In the genomic region with DNA sequence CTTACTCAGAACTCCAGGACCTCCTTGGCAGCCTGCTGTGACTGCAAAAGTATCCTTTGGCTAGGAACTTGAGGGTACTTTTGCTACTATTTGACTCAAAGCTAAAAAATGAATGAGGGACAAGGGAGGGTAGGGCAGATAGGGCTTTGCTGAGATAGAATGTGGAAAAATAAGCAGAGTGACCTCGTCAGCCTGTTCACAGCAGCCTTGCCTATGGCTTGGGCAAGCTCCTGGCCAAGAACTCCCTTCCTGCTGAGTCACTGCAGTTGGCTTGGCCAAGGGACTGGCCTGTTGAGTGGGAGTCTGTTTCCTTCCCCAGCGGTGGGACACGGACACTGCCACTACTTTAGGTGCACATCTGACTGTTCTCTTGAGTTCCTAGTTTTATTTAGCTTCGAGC, we compare ENCODE assay signal across 16 mouse cellular contexts. TPM values are rescaled to one million over a fixed set of nuclear protein-coding genes. Genes with fewer than 3 reads are reported as not detected.
DNase-seq lines count a peak whose midpoint lies in the region; ATAC-seq lines count a peak whose summit lies in the region.
"Had no signal": no experiment of that assay in that cellular context is flagged by ENCODE, and none has a peak within 500 bp of the region (broad histone marks: within the 10 kb centered on the region; RNA-seq: fewer than 3 reads in every experiment).

No protein-coding gene starts in this region.

- no peak overlapping the region for H3K4me2 ChIP-seq in heart, embryonic 12.5 days
- H3K4me2 ChIP-seq in midbrain, embryonic 16.5 days (ENCODE audit: low read length): no peak overlapping the region
- H3K4me2 ChIP-seq: liver, embryonic 11.5 days had no signal

- peaks cover 14% of the 10 kb centered on the region; the same call in 1 of the 2 replicates for H3K4me1 ChIP-seq in heart, embryonic 12.5 days (replicated peaks)
- peaks cover 11% of the 10 kb centered on the region for H3K4me1 ChIP-seq in midbrain, embryonic 16.5 days (ENCODE audit: control insufficient read depth, insufficient read depth, low read length)
- peaks cover 71% of the 10 kb centered on the region for H3K4me1 ChIP-seq in forebrain, embryonic 10.5 days

- ATAC-seq in heart, embryonic 12.5 days (ENCODE audit: insufficient number of reproducible peaks, low FRiP score): no peak
- no peak for ATAC-seq in midbrain, embryonic 16.5 days
- ATAC-seq: hindbrain, embryonic 16.5 days had no signal

- H3K27me3 ChIP-seq in heart, embryonic 12.5 days (replicated peaks): no peaks in the 10 kb centered on the region
- no peaks in the 10 kb centered on the region for H3K27me3 ChIP-seq in midbrain, embryonic 16.5 days (ENCODE audit: control insufficient read depth, insufficient read depth, low read depth, low read length)
- peaks cover 37% of the 10 kb centered on the region; the same call in 1 of the 2 replicates for H3K27me3 ChIP-seq in forebrain, embryonic 10.5 days (ENCODE audit: poor library complexity, severe bottlenecking)

- no peak overlapping the region for H3K27ac ChIP-seq in heart, embryonic 12.5 days (ENCODE audit: poor library complexity, severe bottlenecking)
- no peak overlapping the region for H3K27ac ChIP-seq in midbrain, embryonic 16.5 days (ENCODE audit: low read length)
- H3K27ac ChIP-seq in forebrain, embryonic 10.5 days: no peak overlapping the region
- H3K27ac ChIP-seq: left cerebral cortex, adult 2 months had no signal

- no peak overlapping the region for H3K9ac ChIP-seq in heart, embryonic 12.5 days
- H3K9ac ChIP-seq in midbrain, embryonic 16.5 days (ENCODE audit: low read depth, low read length): no peak overlapping the region

- H3K36me3 ChIP-seq in heart, embryonic 12.5 days: no peaks in the 10 kb centered on the region
- no peaks in the 10 kb centered on the region for H3K36me3 ChIP-seq in midbrain, embryonic 16.5 days (ENCODE audit: control insufficient read depth, insufficient read depth, low read length)
- no peaks in the 10 kb centered on the region for H3K36me3 ChIP-seq in forebrain, embryonic 10.5 days (replicated peaks)
- H3K36me3 ChIP-seq: G1E had no signal

- H3K4me3 ChIP-seq in heart, embryonic 12.5 days: no peak overlapping the region
- H3K4me3 ChIP-seq in midbrain, embryonic 16.5 days (ENCODE audit: low read depth, low read length): no peak overlapping the region
- no peak overlapping the region for H3K4me3 ChIP-seq in forebrain, embryonic 10.5 days
- H3K4me3 ChIP-seq: left cerebral cortex, adult 2 months had no signal

- peak; percentile 96 for DNase-seq in heart, adult 11 months
- peak; percentile 39 for DNase-seq in adrenal gland, adult 8-10 months
- peak; percentile 47 to 49 for DNase-seq in heart, adult 9 months (ENCODE audit: low spot score in 2 of 2)
- peak; percentile 43 for DNase-seq in heart, postnatal 4 days
- DNase-seq in left cerebral cortex, adult 9 months (ENCODE audit: low spot score in 2 of 2): no peak
- no peak for DNase-seq in forebrain, embryonic 10.5 days (ENCODE audit: extremely low spot score, low spot score)
- DNase-seq: B cell, adult 2 months; kidney, postnatal 14 days; retina, postnatal 1 day; thymus, adult 2 months had no signal

- 61% methylated on average over 4 of the region's 4 CpGs for WGBS in heart, embryonic 12.5 days
- 86% methylated on average over 4 of the region's 4 CpGs for WGBS in midbrain, embryonic 16.5 days
- 82% methylated on average over 4 of the region's 4 CpGs for WGBS in forebrain, embryonic 10.5 days

- H3K9me3 ChIP-seq in heart, embryonic 12.5 days (replicated peaks): no peaks in the 10 kb centered on the region
- H3K9me3 ChIP-seq in midbrain, embryonic 16.5 days (replicated peaks; ENCODE audit: control insufficient read depth, low read length, poor library complexity, severe bottlenecking): no peaks in the 10 kb centered on the region
- H3K9me3 ChIP-seq in forebrain, embryonic 10.5 days: no peaks in the 10 kb centered on the region
- H3K9me3 ChIP-seq: G1E had no signal

RNA-seq across cellular contexts. Expression of a gene that starts 57.5 kb away (rescaled TPM):
- polyA plus RNA-seq in heart, embryonic 12.5 days (2016; fragmentation: Nextera tagmentation; extraction: Ambion mirVana): 3.8 and 4.0 TPM in 2 replicates
- 1 to 10 TPM; 3.3 to 4.7 (median 4.3) TPM for total RNA-seq in adrenal gland, adult 8-10 months (2022)
- 1 to 10 TPM; 9.1 to 9.8 TPM for total RNA-seq in heart, postnatal 4 days (2021)
- polyA plus RNA-seq in midbrain, embryonic 16.5 days (2015; fragmentation: Nextera tagmentation; extraction: Ambion mirVana): 15.3 and 17.2 TPM in 2 replicates
- polyA plus RNA-seq in forebrain, embryonic 10.5 days (2016; fragmentation: Nextera tagmentation; extraction: Ambion mirVana): 3.5 and 4.5 TPM in 2 replicates
- polyA plus RNA-seq: G1E had no signal

Comparison
In these comparisons a context has a peak if more than half of its experiments do, and no peak if none do; other contexts are left out.
1. DNase-seq: peak in heart, adult 11 months (single experiment), adrenal gland, adult 8-10 months (single experiment), heart, adult 9 months (2 of 2) and heart, postnatal 4 days (single experiment); none in left cerebral cortex, adult 9 months (0 of 2) and forebrain, embryonic 10.5 days (single experiment).